Mouse (Mus musculus) hindbrain, embryonic 13.5 days (tissue): ENCODE measurements around the gene 1700020L24Rik. TPM values are rescaled to one million over a fixed set of nuclear protein-coding genes. Genes with fewer than 3 reads are reported as not detected.

ENCODE experiments used
- ATAC-seq: fragments of 200-750 bp; cut with Nextera tagmentation; 2 replicates; pipeline ENCODE4 v1.8.0; 2017; ENCODE audit warnings: moderate TSS enrichment; ENCODE audit not compliant: low FRiP score
- H3K27ac ChIP-seq: fragments of 300-500 bp; sonication (generic); 2 replicates; pipeline ENCODE4 v1.5.1; 2015; ENCODE audit warnings: inconsistent platforms, mild to moderate bottlenecking, moderate library complexity
- H3K27me3 ChIP-seq: fragments of 300-500 bp; sonication (generic); 2 replicates; pipeline ENCODE4 v1.6.1; 2015; ENCODE audit warnings: mild to moderate bottlenecking, inconsistent platforms
- H3K36me3 ChIP-seq: fragments of 300-500 bp; sonication (generic); 2 replicates; pipeline ENCODE4 v1.6.1; 2015; ENCODE audit warnings: mild to moderate bottlenecking, inconsistent platforms
- H3K4me1 ChIP-seq: fragments of 300-500 bp; sonication (generic); replicated peaks from 2 replicates; pipeline ENCODE4 v1.6.1; 2015; ENCODE audit warnings: inconsistent platforms
- H3K4me2 ChIP-seq: fragments of 300-500 bp; sonication (generic); 2 replicates; pipeline ENCODE4 v1.6.1; 2015; ENCODE audit warnings: inconsistent platforms, mild to moderate bottlenecking, moderate library complexity
- H3K4me3 ChIP-seq: fragments of 300-500 bp; sonication (generic); 2 replicates; pipeline ENCODE4 v1.5.1; 2015; ENCODE audit warnings: mild to moderate bottlenecking, inconsistent platforms
- H3K9ac ChIP-seq: fragments of 300-500 bp; sonication (generic); 2 replicates; pipeline ENCODE4 v1.6.1; 2015; ENCODE audit warnings: mild to moderate bottlenecking, inconsistent platforms
- H3K9me3 ChIP-seq: fragments of 300-500 bp; sonication (generic); 2 replicates; pipeline ENCODE4 v1.6.1; 2016; ENCODE audit warnings: inconsistent platforms
- WGBS: fragments of 180-500 bp; shearing (Covaris S2); methylation state at CpG from one replicate; pipeline ENCODE4 v1.1.7; 2015; 5-methylcytosine and 5-hydroxymethylcytosine counted together
- polyA plus RNA-seq: library from polyadenylated mRNA; unstranded; fragments of >200 nt; fragmentation: Nextera tagmentation; extraction: Ambion mirVana; gene quantifications from 2 replicates; pipeline ENCODE4 v1.2.1, GENCODE M21; 2015

1700020L24Rik gene
- polyA plus RNA-seq, 1 experiment from 2014 or later: not detected

DNA sequence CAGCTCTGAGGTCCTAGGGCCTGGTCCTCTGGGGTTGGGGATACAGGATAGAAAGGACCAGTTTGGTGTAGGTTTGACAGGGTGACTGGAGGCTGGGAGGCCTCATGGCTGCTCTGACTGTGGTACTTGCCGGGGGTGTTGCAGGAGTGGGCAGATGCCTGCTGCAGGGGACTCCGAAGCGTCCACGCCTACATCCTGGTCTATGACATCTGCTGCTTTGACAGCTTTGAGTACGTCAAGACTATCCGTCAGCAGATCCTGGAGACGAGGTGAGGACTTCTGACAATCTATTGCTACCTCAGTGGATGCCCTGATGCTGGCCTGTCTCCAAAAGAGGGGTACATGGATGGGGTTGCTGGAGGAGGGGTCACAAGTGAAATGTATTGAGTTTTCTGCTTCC is 19.8 kb upstream of the 1700020L24Rik start:
- H3K36me3 ChIP-seq: no peaks in the 10 kb centered on the region; the same call in 1 of the 2 replicates
- H3K27ac ChIP-seq: no peak overlapping the region
- H3K9ac ChIP-seq: no peak overlapping the region
- no peak overlapping the region for H3K4me2 ChIP-seq
- no peak overlapping the region for H3K4me3 ChIP-seq
- no peak for ATAC-seq
- H3K9me3 ChIP-seq: no peaks in the 10 kb centered on the region
- H3K4me1 ChIP-seq: peaks cover 16% of the 10 kb centered on the region
- 86% methylated on average over 7 of the region's 7 CpGs for WGBS
- peaks cover 57% of the 10 kb centered on the region for H3K27me3 ChIP-seq

DNA sequence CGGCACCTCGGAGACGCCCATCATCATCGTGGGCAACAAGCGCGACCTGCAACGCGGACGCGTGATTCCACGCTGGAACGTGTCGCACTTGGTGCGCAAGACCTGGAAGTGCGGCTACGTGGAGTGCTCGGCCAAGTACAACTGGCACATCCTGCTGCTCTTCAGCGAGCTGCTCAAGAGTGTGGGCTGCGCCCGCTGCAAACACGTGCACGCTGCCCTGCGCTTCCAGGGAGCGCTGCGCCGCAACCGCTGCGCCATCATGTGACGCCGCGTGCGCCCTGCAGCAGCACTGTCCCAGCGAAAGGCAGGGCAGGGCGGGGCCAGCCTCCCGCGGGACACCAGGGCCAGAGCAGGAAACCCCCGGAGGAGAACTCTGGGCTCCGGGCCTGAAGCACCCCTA is 18.9 kb upstream of the 1700020L24Rik start:
- Histone ChIP-seq H3K9ac (peak overlapping the region; percentile 43; the same call in 1 of the 2 replicates), H3K27ac (no peak overlapping the region), H3K4me2 (peak overlapping the region; percentile 48), H3K4me3 (peak overlapping the region; percentile 18; the same call in 1 of the 2 replicates), H3K9me3 (no peaks in the 10 kb centered on the region), H3K36me3 (no peaks in the 10 kb centered on the region), H3K27me3 (peaks cover 57% of the 10 kb centered on the region), H3K4me1 (peaks cover 16% of the 10 kb centered on the region)
- 6% methylated on average over 38 of the region's 38 CpGs for WGBS
- peak; percentile 65 for ATAC-seq

DNA sequence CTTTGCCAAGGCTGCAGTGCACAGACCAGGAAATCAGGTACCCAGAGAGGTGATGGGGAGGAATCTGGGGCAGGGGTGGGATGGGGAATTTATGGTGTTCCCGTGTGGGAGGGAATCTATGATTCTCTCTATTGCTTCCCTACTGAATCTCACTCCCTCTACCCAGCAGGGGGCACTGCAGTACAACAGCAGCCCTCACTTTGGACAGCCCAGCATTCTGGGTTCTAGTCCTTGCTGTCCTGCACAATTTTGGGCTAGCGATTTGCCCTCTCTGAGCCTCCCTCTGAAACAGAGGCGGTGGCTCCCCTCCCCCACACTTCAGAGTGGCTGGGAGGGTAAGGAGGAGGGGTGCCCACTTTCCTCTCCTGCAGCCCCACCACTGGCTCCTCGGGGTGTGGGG is 17.1 kb upstream of the 1700020L24Rik start:
- ATAC-seq: no peak
- Histone ChIP-seq H3K27me3 (peaks cover 61% of the 10 kb centered on the region), H3K4me1 (peaks cover 16% of the 10 kb centered on the region), H3K9me3 (no peaks in the 10 kb centered on the region), H3K4me2 (no peak overlapping the region), H3K9ac (no peak overlapping the region), H3K27ac (no peak overlapping the region), H3K4me3 (no peak overlapping the region), H3K36me3 (no peaks in the 10 kb centered on the region)
- WGBS: 43% methylated on average over 4 of the region's 4 CpGs

DNA sequence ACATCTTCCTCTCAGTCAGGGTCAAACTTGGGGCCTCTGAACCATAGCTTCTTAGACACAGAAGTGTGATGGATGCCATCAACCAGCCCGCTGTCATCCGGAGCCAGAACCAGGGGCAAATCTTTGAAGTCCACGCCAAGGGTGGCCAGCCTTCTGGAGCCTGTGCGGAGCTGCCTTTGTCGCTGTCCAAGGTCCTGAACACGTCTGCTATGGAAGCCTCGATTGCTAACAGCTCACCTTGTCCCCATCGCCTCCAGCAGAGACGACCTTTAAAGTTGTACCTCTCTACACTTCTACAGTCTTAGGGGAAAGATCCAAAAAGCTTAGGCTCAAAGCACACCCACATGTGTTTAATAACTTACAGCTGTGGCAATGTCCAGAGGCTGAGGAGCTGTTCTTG is 16.2 kb upstream of the 1700020L24Rik start:
- H3K27me3 ChIP-seq: peaks cover 70% of the 10 kb centered on the region
- WGBS: 7% methylated on average over 9 of the region's 9 CpGs
- ATAC-seq: no peak

DNA sequence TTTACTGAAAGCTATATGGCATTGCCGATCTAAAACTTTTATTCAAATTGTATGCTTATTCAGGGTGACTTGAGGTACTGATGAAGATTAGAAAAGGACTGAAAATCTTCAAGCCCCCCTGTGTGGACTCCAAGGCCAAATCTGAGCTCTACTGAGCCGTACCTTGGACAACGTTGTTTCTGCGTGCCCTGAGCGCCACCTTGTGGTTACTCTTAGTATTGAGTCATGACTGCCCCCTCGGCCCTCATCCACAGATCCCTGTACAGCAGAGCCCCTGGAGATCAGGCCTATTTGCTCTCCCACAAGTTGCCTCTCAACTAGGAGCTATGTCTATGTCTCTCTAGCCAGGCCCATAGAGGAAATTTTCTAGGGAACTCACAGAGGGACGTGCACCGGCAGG is 12.8 kb upstream of the 1700020L24Rik start:
- WGBS: 8% methylated on average over 8 of the region's 8 CpGs
- peaks cover 75% of the 10 kb centered on the region for H3K27me3 ChIP-seq

More for the DNA sequence above, 16.2 kb upstream of the 1700020L24Rik start:
- H3K4me1 ChIP-seq: peaks cover 16% of the 10 kb centered on the region
- no peak overlapping the region for H3K4me3 ChIP-seq
- H3K36me3 ChIP-seq: no peaks in the 10 kb centered on the region
- H3K9ac ChIP-seq: no peak overlapping the region
- H3K9me3 ChIP-seq: no peaks in the 10 kb centered on the region
- no peak overlapping the region for H3K4me2 ChIP-seq
- H3K27ac ChIP-seq: no peak overlapping the region

DNA sequence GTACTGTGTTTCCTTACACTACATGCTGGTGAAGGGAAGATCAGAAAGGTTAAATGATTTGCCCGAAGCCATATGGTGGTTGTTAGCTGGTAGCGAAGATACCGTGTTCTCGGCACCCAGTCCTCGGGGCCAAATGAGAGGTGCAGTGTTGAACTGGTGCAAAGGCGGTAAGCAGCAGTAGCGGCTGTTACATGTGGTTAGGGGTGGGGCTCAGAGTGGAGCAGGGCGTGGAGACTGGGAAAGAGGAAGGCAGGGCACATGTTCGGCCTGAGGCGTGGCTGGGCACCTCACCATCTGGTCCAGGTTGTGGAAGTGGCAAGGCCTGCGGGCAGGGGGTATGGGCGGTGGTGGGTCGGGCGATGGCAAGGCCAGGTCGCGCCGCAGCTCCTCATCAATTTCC is 10.5 kb upstream of the 1700020L24Rik start:
- 0 out of 2 replicates have a peak overlapping the region, but pooled peaks have one; percentile 17 for H3K4me2 ChIP-seq
- 49% methylated on average over 17 of the region's 17 CpGs for WGBS
- no peak overlapping the region for H3K27ac ChIP-seq
- no peaks in the 10 kb centered on the region for H3K4me1 ChIP-seq
- peak overlapping the region; percentile 8 for H3K4me3 ChIP-seq
- peaks cover 57% of the 10 kb centered on the region for H3K27me3 ChIP-seq
- H3K9me3 ChIP-seq: no peaks in the 10 kb centered on the region
- H3K9ac ChIP-seq: peak overlapping the region; percentile 29; the same call in 1 of the 2 replicates
- no peak for ATAC-seq
- H3K36me3 ChIP-seq: no peaks in the 10 kb centered on the region

More for the DNA sequence above, 12.8 kb upstream of the 1700020L24Rik start:
- H3K9me3 ChIP-seq: no peaks in the 10 kb centered on the region
- no peak overlapping the region for H3K27ac ChIP-seq
- H3K4me1 ChIP-seq: no peaks in the 10 kb centered on the region
- H3K9ac ChIP-seq: no peak overlapping the region
- no peak overlapping the region for H3K4me3 ChIP-seq
- no peak overlapping the region for H3K4me2 ChIP-seq
- peak; percentile 46 for ATAC-seq
- H3K36me3 ChIP-seq: no peaks in the 10 kb centered on the region

DNA sequence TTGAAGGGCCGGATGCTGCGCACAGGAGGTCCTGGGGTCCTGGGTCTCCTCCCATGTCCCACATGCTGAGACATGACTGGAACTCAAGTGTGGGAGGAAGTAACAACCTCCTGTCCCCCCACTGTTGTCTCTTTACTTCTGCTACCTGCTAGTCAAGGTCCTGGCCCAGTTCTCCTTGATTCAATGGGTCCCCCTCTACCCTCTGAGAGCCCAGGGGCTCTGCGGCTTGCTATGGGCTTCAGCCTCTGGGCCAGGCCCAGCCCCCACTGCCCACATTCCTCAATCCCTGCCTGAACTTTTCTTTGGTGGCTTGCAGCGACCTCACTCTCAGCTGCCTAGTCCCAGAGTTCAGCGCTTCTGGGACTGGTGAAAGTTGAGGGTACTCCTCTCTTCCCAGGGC is 8.1 kb upstream of the 1700020L24Rik start, which contains the start of gene Gas2l2:
Gene Gas2l2, minus strand, starts transcription at position 101 of the 400 bp plus-strand sequence.
- WGBS: 55% methylated on average over 5 of the region's 5 CpGs
- no peak for ATAC-seq
- Histone ChIP-seq H3K4me2 (peak within 1 kb of the TSS; percentile 15; the same call in 1 of the 2 replicates), H3K27me3 (peaks cover 55% of the 10 kb centered on the region), H3K27ac (no peak within 1 kb of the TSS), H3K4me1 (no peaks in the 10 kb centered on the region), H3K9me3 (no peaks in the 10 kb centered on the region), H3K36me3 (no peaks in the 10 kb centered on the region), H3K9ac (no peak within 1 kb of the TSS), H3K4me3 (no peak within 1 kb of the TSS)

DNA sequence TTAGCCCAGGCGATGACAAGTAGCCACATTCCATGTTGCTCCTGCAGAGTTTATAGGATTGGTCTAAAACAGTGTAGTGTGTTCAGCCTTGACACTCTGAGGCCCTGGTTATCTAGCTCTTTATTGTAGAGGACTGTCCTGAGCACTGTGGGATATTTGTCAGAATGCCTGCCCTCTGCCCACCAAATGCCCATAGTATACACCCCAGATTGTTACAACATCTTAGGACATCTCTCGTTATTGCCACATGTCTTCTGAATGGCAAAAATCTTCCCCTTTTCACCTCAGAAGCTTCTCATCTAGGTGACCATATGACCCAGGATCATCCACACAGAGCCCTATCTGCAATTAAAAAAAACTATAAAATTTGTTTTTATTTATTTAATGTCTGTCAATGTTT is 4.9 kb upstream of the 1700020L24Rik start:
- Histone ChIP-seq H3K9me3 (no peaks in the 10 kb centered on the region), H3K27ac (no peak overlapping the region), H3K4me1 (no peaks in the 10 kb centered on the region), H3K36me3 (no peaks in the 10 kb centered on the region), H3K27me3 (peaks cover 37% of the 10 kb centered on the region), H3K4me2 (no peak overlapping the region), H3K4me3 (no peak overlapping the region), H3K9ac (no peak overlapping the region)
- ATAC-seq: no peak
- 83% methylated on average over 2 of the region's 2 CpGs for WGBS

DNA sequence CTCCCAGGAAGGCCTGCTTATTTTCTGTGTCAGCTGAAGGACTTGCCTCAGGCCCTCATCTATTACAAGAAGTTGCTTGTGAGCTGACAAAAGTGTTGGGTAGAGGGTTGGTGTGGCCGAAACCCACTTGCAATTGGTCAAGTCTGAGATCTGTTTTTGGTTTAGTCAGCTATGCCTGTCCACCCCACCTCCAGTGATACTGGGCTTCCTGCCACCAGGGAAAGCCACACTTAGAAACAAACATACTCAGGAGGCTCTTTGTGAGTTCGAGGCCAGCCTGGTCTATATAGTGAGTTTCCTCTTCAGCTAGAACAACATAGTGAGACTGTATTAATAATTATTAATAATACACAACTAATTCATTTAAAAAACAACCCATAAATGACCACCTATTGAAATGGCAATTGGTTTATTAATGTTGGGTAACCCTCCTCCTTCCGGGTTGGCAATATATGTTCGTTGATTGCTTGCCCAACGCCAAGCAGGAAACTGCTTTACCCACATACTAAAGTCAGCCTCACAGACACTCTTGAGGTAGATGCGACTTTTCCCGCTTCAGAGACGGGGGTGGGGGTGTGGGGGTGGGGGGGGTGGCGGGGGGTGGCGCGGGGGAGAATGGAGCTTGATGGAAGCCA is 2.1 kb downstream of the 1700020L24Rik start:
- Histone ChIP-seq H3K36me3 (no peaks in the 10 kb centered on the region), H3K9me3 (no peaks in the 10 kb centered on the region), H3K9ac (peak overlapping the region; percentile 71; the same call in 1 of the 2 replicates), H3K4me1 (peaks cover 13% of the 10 kb centered on the region), H3K27me3 (peaks cover 53% of the 10 kb centered on the region), H3K4me2 (peak overlapping the region; percentile 80), H3K27ac (no peak overlapping the region), H3K4me3 (peak overlapping the region; percentile 60)
- ATAC-seq: no peak
- WGBS: 31% methylated on average over 11 of the region's 11 CpGs

DNA sequence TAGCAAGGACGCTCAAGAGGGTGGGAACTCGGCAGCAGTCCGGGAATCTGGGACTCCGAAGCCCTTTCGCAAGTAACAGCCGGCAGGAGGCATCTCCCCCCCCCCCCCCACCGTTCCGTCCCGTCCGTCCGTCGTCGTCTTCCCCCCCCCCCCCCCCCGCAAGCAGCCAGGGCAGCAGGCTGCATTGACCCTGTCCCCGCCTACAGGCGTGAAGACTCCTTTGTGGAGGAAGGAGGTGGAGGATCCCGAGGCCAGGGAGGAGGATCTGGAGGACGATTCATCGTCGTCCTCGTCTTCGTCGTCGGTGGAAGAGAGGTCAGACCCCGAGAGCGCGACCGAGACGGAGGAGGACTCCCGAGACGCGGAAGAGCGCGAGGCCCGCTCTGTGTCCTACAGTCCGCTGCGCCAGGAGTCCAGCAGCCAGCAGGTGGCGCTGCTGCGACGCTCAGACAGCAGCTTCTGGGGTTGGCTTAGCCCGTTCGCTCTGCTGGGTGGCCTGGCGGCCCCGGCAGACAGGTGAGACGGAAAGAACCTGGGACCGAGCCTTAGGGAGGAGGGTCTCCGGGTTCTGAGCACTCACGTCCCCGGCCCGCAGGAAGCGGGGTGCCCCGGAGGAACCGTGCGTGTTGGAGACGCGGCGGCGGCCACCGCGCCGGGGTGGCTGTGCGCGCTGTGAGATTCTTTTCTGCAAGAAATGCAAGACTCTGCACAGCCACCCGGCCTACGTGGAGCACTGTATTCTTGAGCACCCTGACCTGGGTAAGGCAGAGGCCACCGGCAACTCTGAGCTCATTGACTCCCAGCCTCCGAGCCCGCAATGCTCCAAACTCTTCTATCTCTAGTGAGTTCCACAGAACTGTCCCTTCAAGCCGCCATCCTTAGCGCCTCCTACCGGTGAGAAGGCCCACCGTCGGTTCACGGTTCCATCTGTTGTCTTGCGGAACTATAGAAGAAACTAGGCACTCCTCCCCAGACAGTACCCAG is 2.9 kb downstream of the 1700020L24Rik start:
- WGBS: under 1% methylated on average over 66 of the region's 75 CpGs
- ATAC-seq: peak; percentile 91
- peaks cover 18% of the 10 kb centered on the region for H3K4me1 ChIP-seq
- H3K9me3 ChIP-seq: no peaks in the 10 kb centered on the region
- H3K9ac ChIP-seq: peak overlapping the region; percentile 71
- peak overlapping the region; percentile 60 for H3K4me3 ChIP-seq
- H3K36me3 ChIP-seq: no peaks in the 10 kb centered on the region
- peaks cover 55% of the 10 kb centered on the region for H3K27me3 ChIP-seq
- peak overlapping the region; percentile 12; the same call in 1 of the 2 replicates for H3K27ac ChIP-seq
- peak overlapping the region; percentile 80 for H3K4me2 ChIP-seq

DNA sequence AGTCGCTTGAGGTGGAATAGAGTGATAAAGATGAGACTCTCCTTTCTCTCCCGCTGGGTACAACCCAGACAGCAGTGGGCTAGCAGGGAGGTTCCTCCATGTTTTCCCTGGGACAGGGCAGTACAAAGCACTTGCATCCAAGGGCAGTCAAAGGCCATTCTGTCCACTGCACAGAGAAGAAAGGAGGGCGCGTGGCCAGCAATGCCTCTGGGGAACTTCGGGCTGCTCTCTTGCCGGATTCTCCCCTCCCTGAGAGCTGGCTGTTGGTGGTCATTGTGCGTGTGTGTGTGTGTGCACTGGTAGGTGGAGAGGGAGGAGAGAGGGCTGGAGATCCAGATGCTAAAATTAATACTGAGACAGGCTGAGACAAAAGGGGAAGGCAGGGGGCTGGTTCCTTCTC is 3.8 kb downstream of the 1700020L24Rik start:
- H3K9me3 ChIP-seq: no peaks in the 10 kb centered on the region
- peaks cover 18% of the 10 kb centered on the region for H3K4me1 ChIP-seq
- H3K9ac ChIP-seq: no peak overlapping the region
- H3K4me3 ChIP-seq: 0 out of 2 replicates have a peak overlapping the region, but pooled peaks have one; percentile 60
- peaks cover 63% of the 10 kb centered on the region for H3K27me3 ChIP-seq
- no peak for ATAC-seq
- peak overlapping the region; percentile 80; the same call in 1 of the 2 replicates for H3K4me2 ChIP-seq
- no peak overlapping the region for H3K27ac ChIP-seq
- H3K36me3 ChIP-seq: no peaks in the 10 kb centered on the region
- WGBS: 48% methylated on average over 7 of the region's 7 CpGs
